Mouse (Mus musculus): ENCODE data around the gene Klc4.

DNA sequence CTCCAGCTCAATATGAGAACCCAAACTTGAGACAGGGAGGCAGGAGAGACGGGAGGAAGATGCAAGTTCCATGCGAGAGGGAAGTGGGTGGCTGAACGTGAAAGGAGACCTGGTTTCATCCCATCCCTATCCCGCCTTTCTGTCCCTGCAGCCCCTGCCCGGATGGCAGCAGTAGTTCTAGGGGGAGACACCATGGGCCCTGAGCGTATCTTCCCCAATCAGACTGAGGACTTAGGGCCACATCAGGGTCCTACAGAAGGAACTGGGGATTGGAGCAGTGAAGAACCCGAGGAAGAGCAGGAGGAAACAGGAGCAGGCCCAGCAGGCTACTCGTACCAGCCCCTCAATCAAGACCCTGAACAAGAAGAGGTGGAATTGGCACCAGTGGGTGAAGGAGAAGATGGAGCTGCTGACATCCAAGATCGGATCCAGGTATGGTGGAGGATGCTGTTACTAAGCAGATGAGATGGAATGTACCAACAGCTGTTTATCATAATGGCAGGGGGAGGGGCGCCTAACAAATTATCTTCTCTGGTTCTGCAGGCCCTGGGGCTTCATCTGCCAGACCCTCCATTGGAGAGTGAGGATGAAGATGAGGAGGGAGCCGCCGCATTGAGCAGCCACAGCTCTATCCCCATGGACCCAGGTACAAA, 35.8 kb upstream of the Klc4 start:
- TF ChIP-seq CTCF (IDR thresholded peaks at IDR 0.05; ENCODE audit: borderline replicate concordance, control insufficient read depth, extremely low read depth, insufficient read depth, low read length, poor library complexity) = no peak
- no peak for TF ChIP-seq POLR2A (IDR thresholded peaks at IDR 0.05; ENCODE audit: control insufficient read depth, extremely low read depth, insufficient read depth, low read length, poor library complexity)
